Mouse (Mus musculus) cerebellum, postnatal 4 days (tissue): ENCODE data around the gene Clmn.

Source experiments
- DNase-seq, 2 experiments: peaks; one replicate each; pipeline ENCODE4 v3.0.0; 2022; ENCODE audit warnings: low spot score in 2 of 2, mixed read lengths in 1 of 2

Gene Clmn

GRCm38 (mm10) chr12:104814291-104814690, 50.6 kb downstream of the Clmn start:
- no peak for DNase-seq

- no peak for DNase-seq
Observed at GRCm38 (mm10) chr12:104813762-104814161, 51.1 kb downstream of the Clmn start.

- no peak for DNase-seq
Observed at GRCm38 (mm10) chr12:104812711-104813110, 52.2 kb downstream of the Clmn start.

- DNase-seq: no peak
Observed at GRCm38 (mm10) chr12:104810923-104811443, 53.9 kb downstream of the Clmn start.

GRCm38 (mm10) chr12:104808421-104809067, 56.3 kb downstream of the Clmn start:
- DNase-seq: no peak

- DNase-seq: no peak
Observed at GRCm38 (mm10) chr12:104806680-104807375, 58.0 kb downstream of the Clmn start.

- DNase-seq: no peak
Observed at GRCm38 (mm10) chr12:104801494-104802260, 63.2 kb downstream of the Clmn start.

GRCm38 (mm10) chr12:104799365-104799764, 65.5 kb downstream of the Clmn start:
- DNase-seq: no peak

GRCm38 (mm10) chr12:104797905-104798304, 67.0 kb downstream of the Clmn start:
- DNase-seq: no peak

- DNase-seq: no peak
Observed at GRCm38 (mm10) chr12:104796635-104797378, 68.1 kb downstream of the Clmn start.

- no peak for DNase-seq
Observed at GRCm38 (mm10) chr12:104794957-104795356, 69.9 kb downstream of the Clmn start.

GRCm38 (mm10) chr12:104793486-104793885, 71.4 kb downstream of the Clmn start:
- no peak for DNase-seq

GRCm38 (mm10) chr12:104777603-104778002, 87.3 kb downstream of the Clmn start:
- DNase-seq: no peak

GRCm38 (mm10) chr12:104771941-104772340, 92.9 kb downstream of the Clmn start:
- peak in 1 of 2 experiments; percentile 11 for DNase-seq

GRCm38 (mm10) chr12:104769201-104769785, 95.6 kb downstream of the Clmn start:
- no peak for DNase-seq

- no peak for DNase-seq
Observed at GRCm38 (mm10) chr12:104767183-104767582, 97.7 kb downstream of the Clmn start.

GRCm38 (mm10) chr12:104765761-104766160, 99.1 kb downstream of the Clmn start:
- no peak for DNase-seq

GRCm38 (mm10) chr12:104765116-104765515, 99.8 kb downstream of the Clmn start:
- no peak for DNase-seq

GRCm38 (mm10) chr12:104763918-104764317, 101.0 kb downstream of the Clmn start:
- DNase-seq: no peak

- DNase-seq: no peak
Observed at GRCm38 (mm10) chr12:104761411-104761810, 103.5 kb downstream of the Clmn start.

GRCm38 (mm10) chr12:104758066-104758465, 106.8 kb downstream of the Clmn start:
- no peak for DNase-seq
